Mouse (Mus musculus) inflammation-experienced regulatory T-cells, adult 6 months (primary cell): ENCODE results near the gene Anapc16. TPM values are rescaled to one million over a fixed set of nuclear protein-coding genes. Genes with fewer than 3 reads are reported as not detected.
"Not testable (repeated sequence)": the region's sequence is repeated elsewhere in the genome, so short reads cannot be mapped to it uniquely, and the experiment has no call there.

Experiments used
- ATAC-seq: one replicate; pipeline ENCODE4 v1.8.0; 2017
- polyA plus RNA-seq, 3 experiments: library from polyadenylated mRNA; unstranded; fragments of 100-300 nt; shearing (Covaris generic); gene quantifications; one replicate each; pipeline ENCODE4 v1.2.1; 2017

Gene Anapc16
- polyA plus RNA-seq, 3 experiments from 2014 or later = 89.0 to 99.4 (median 91.1) TPM

- no peak for ATAC-seq
Measured at GRCm38 (mm10) chr10:59999057-59999456, 3.9 kb downstream of the Anapc16 start.

DNA sequence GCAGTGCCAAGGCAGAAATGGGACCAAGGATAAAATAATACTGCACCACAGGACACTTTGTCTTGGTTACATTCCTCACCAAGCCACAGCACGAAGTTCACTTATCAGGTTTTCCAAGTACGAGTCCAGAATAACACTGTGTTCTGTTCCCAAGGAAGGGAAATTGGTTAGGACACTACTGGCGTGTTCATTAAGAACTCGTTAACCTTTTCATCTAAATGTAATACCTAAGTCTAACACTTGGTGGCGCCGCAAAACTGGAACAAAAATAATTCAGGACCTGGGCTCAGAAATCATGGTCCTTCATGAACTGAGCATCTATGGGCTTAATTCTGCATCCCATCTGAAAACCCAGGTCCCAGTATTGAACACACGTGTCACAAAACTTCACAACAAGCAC is 5.3 kb downstream of the Anapc16 start:
- ATAC-seq = no peak

GRCm38 (mm10) chr10:59995889-59996288 is 7.0 kb downstream of the Anapc16 start:
- no peak for ATAC-seq

- ATAC-seq = not testable (repeated sequence)
Measured at GRCm38 (mm10) chr10:59993813-59994212, 9.1 kb downstream of the Anapc16 start.

- no peak for ATAC-seq
Measured at GRCm38 (mm10) chr10:59992024-59992423, 10.9 kb downstream of the Anapc16 start.

- ATAC-seq = no peak
Measured at GRCm38 (mm10) chr10:59991262-59991880, 11.6 kb downstream of the Anapc16 start.

DNA sequence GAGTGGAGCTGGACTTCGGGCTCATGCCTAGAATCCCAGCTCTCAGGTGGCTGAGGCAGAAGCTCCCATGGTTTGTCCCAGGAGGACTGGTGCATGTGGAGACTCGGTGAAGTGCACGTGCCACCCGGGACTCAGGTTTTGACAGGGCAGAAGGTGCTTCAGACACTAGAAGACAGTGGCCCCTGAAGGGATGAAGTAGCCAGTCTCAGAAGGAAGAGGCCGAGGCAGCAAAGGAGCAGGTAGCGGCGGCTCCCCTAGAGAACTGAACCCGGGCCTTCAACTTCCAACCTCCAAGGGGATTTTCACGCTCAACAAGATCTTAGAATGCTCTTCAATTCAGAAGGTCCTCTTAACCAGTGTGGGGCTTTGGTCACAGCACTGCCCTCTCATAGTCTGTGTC is 12.5 kb downstream of the Anapc16 start:
- ATAC-seq = no peak

- no peak for ATAC-seq
Measured at GRCm38 (mm10) chr10:59988036-59988435, 14.9 kb downstream of the Anapc16 start.

DNA sequence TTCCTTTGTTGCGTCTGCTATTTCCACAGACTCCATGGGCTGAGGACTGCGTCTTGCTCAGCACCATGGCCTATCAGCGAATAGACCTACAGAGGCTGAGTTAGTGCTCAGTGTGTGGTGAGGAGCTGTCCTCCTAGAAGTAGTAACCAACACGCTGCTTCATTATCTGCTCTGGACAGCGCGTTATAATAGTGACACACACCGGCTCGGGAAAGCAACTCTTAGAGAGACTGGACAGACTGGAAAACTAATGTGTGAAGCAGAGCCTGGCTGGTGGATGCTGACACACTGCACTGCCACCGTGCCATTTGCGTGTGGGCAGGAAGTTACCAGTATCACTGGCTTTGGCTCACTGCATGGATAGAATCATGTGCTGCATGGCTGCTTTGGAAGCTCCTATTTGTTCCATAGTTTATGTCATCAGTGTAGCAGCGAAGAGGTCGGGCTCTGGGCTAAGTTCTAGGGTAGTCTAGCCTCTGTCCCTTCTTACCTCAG is 20.5 kb downstream of the Anapc16 start:
- ATAC-seq = no peak

DNA sequence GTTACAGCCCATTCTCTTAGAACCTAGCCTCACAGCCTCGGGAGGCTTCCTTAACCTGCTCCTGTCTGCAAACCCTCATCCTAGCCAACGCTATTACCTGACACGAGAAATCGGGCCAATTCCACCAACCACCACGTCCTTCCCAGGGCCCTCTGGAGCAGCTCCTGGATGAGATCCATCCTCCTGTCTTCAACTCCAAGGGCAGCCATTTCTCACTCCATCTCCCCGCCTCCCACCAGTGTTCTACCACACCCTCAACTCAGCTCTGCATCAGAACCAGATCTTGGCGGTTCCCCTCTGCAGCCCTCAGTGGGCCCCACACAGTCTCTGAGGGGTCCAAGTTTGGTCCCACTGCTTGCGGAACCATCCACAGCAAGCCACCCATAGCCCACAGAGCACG is 21.1 kb downstream of the Anapc16 start:
- ATAC-seq = no peak

DNA sequence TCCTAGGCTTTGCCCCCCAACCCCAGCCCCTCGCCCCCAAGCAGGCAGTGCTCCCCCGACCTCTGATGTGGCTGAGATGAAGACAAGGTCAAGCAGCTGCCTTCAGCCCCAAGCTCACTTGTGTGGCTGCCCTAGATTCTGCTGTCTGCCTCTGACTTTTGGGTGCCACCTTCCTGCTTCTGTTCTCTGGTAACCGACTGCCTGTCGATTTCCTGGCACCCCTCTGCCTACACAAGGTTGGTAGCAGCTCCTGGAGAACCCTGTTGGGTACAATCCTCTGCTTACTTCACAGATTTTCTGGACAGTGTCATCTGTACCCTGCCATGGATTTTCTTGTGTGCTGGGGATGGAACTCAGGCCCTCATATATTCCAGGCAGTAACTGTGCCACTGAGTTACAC is 21.6 kb downstream of the Anapc16 start:
- ATAC-seq = no peak

DNA sequence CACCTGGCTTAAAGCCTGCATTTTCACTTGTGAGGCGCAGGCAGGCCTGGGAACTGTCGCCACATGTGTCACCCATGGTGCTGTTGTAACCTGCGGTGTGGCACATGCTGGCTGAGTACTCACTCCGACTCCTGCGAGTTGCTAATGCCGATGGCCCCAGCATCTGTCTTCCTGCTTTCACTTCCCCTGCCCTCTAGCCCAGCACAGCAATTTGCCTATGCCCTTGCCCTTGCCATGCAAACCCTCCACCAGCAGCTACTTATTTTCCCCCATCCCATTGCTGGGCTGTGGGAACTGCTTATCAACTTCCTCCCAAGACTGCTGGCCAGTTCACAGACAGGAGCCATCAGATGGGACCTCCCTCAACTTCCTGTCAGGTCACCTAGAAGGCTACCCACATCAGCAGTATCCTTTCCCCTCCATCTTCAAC is 22.1 kb downstream of the Anapc16 start:
- ATAC-seq = peak; percentile 74

DNA sequence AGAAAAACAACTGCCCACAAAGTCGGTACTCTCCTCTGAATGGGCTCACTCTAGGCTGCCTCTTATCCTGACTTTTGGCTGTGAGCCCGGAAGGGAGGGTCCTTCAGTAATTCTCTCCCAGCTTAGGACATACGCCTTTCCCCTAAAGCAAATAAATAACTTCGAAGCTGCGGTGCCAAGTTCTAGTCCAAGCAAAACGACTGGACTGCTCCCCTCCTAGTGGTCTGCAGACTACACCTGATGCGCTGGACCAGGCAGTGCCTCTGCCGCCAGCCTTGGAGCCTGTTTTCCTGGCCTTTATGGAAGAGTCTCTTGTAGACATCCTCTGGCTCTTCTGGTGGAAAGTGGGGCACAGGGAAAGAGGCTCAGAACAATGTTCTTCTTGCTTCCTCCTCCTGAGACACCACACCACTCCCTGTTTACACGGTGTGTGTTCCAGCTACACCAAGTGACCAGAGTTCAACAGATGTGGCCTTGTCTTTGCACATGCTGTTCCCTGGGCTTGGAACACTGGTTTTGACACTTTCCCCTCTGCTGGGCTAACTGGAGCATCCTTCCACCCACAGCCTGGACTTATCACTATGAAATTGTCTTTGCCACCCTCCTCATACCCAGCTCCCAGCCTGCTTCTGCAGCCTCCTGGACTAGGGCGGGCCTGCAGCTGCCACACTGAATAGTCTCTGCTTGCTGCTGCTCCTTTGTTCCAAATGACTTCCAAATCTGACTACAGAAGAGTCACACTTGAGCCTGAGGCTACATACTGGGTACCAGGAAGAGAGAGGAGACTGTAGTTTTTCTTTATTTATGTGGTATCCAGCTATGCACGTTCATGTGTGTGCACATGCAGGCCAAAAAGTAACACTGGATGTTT is 23.8 kb downstream of the Anapc16 start:
- no peak for ATAC-seq

- no peak for ATAC-seq
Measured at GRCm38 (mm10) chr10:59978401-59978800, 24.5 kb downstream of the Anapc16 start.

- no peak for ATAC-seq
Measured at GRCm38 (mm10) chr10:59977715-59978343, 25.1 kb downstream of the Anapc16 start.

DNA sequence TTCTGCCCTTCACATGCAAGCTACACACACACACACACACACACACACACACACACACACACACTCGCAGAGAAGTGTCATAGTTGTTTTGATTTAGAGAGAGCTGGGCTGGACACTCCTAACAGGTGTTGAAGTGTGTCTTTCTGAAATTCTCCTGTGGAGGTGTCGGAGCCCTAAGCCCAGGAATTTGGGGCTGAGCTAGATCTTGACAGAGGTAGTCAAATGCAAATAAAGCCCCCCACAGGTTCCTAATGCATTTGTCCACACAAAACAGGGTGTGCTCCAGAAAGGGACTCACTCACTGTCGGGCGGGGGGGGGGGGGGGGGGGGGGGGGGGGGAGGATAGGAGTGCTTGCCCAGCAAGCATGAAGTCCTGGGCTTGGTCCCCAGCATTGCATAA is 25.8 kb downstream of the Anapc16 start:
- ATAC-seq = no peak

- ATAC-seq = peak; percentile 5
Measured at GRCm38 (mm10) chr10:59974786-59975185, 28.1 kb downstream of the Anapc16 start.

- ATAC-seq = peak; percentile 88
Measured at GRCm38 (mm10) chr10:59974191-59974664, 28.7 kb downstream of the Anapc16 start.

DNA sequence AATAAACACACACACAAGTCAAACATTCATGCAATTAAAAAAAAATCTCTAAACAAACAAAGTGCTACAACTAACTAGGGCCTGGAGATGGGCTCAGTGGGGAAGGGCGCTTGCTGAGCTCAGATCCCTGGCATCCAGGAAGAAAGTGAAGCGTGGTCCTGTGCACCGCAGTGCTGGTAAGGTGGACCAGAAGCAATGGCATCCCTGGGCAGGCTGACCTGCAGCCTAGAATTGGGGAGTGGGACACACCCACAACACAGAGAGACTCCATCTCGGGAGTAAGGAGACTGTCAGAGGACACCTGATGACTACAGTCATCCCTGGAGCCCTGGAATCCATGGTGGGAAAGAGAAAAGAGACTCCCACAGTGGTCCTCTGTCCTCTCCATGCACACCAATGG is 29.5 kb downstream of the Anapc16 start:
- ATAC-seq = no peak

GRCm38 (mm10) chr10:59972999-59973398 is 29.9 kb downstream of the Anapc16 start:
- no peak for ATAC-seq

- ATAC-seq = no peak
Measured at GRCm38 (mm10) chr10:59972534-59972933, 30.4 kb downstream of the Anapc16 start.

DNA sequence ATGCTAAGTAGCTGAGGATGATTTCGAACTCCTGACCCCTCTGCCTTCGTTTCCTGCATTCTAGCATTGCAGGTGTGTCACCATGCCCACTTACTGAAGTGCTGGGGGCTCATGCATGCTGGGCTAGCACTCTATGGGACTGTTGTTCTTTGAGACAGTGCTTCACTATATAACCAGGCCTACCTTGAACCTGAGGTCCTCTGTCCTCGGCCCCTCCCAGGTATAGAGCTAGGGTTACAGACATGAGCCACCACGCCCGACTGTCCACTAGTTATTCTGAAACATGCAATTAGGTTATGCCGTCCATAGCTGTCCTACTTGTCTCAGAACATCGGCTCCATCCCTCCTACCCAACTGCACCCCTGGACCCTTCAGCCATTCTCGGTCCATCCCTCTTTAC is 31.1 kb downstream of the Anapc16 start:
- no peak for ATAC-seq

GRCm38 (mm10) chr10:59970450-59971062 is 32.4 kb downstream of the Anapc16 start:
- ATAC-seq = no peak
